Mouse (Mus musculus): ENCODE data around the gene Il27ra. TPM values are rescaled to one million over a fixed set of nuclear protein-coding genes. Genes with fewer than 3 reads are reported as not detected.
"Not testable (repeated sequence)": the region's sequence is repeated elsewhere in the genome, so short reads cannot be mapped to it uniquely, and the experiment has no call there.

Il27ra gene
- polyA plus RNA-seq, 1 experiment from 2014 or later = 0.23 TPM

- peak within 1 kb of the TSS; percentile 98 for H3K4me2 ChIP-seq
- 0 out of 2 replicates have a peak, but pooled peaks have one; percentile 33 for ATAC-seq
Observed at GRCm38 (mm10) chr8:84011705-84012498, 30.5 kb downstream of the Il27ra start, which contains the start of gene 2210011C24Rik. Gene 2210011C24Rik (minus strand): TSS chr8:84012171.

DNA sequence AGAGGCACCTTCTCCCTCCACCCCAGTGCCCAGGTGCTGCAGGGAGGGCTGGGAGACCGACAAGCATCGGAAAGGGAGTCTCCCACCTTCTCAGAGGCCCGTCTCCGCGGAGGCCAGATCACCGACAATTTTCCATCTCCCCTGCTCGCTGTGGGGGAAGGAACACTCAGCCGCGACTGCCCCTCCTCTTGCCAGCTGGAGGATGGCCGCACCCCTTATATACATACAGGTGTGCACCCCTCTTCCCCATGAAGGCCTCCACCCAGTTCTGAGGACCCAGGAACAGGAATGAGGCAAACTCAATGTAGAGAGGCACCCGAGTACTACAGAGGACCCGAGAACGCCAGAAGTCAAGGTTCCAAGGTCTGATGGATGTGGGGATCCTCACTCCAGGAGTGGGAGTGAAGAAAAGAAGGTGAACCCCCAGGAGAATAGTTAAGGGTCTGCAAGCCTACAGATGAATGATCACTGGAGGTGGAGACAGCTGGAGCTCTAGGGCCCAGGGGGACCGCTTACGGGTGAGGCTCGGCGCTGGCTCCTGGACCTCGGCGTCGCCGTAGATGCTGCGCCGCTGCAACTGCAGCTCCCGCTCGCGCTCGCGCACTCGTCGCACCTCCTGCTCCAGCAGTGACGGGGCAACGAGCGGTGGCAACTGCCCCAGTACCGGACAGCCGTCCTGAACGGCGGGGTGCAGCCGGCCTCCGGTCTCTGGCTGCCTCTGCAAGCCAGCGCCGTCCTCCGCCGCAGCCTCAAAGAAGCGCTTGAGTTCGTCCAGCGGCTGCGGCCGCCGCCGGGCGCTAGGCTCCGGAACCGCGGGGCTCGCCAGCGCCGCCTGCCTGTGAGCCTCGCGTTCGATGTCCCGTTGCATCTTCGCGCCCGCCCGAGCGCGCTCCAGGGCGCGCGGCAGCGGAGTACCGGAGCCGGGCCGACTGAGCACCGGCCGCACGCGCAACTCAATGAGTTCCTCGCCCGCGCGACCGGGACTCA is 31.5 kb downstream of the Il27ra start:
- H3K4me3 ChIP-seq = peak overlapping the region; percentile 53
- no peak overlapping the region for H3K27ac ChIP-seq
- H3K4me1 ChIP-seq = peaks cover 26% of the 10 kb centered on the region
- peak; percentile 55 for ATAC-seq
- peaks cover 42% of the 10 kb centered on the region for H3K27me3 ChIP-seq
- H3K9ac ChIP-seq = peak overlapping the region; percentile 64
- H3K9me3 ChIP-seq (replicated peaks) = no peaks in the 10 kb centered on the region
- H3K36me3 ChIP-seq (ENCODE audit: poor library complexity, severe bottlenecking) = no peaks in the 10 kb centered on the region
- H3K4me2 ChIP-seq = peak overlapping the region; percentile 98
- WGBS = 1% methylated on average over 78 of the region's 83 CpGs

More at GRCm38 (mm10) chr8:84011705-84012498, 30.5 kb downstream of the Il27ra start, which contains the start of gene 2210011C24Rik:
- H3K27me3 ChIP-seq = peaks cover 42% of the 10 kb centered on the region
- peaks cover 26% of the 10 kb centered on the region for H3K4me1 ChIP-seq
- no peaks in the 10 kb centered on the region for H3K36me3 ChIP-seq (ENCODE audit: poor library complexity, severe bottlenecking)
- peak within 1 kb of the TSS; percentile 53 for H3K4me3 ChIP-seq
- H3K27ac ChIP-seq = no peak within 1 kb of the TSS
- under 1% methylated on average over 43 of the region's 45 CpGs for WGBS
- H3K9me3 ChIP-seq (replicated peaks) = no peaks in the 10 kb centered on the region
- H3K9ac ChIP-seq = peak within 1 kb of the TSS; percentile 64

- Histone ChIP-seq H3K4me2 (no peak overlapping the region), H3K36me3 (ENCODE audit: poor library complexity, severe bottlenecking) (no peaks in the 10 kb centered on the region), H3K27me3 (peaks cover 42% of the 10 kb centered on the region), H3K4me3 (0 out of 2 replicates have a peak overlapping the region, but pooled peaks have one; percentile 2), H3K9me3 (replicated peaks) (no peaks in the 10 kb centered on the region), H3K9ac (no peak overlapping the region), H3K4me1 (peaks cover 29% of the 10 kb centered on the region), H3K27ac (no peak overlapping the region)
- ATAC-seq = no peak
- 2% methylated on average over 11 of the region's 11 CpGs for WGBS
Observed at GRCm38 (mm10) chr8:84009876-84010275, 32.5 kb downstream of the Il27ra start.

DNA sequence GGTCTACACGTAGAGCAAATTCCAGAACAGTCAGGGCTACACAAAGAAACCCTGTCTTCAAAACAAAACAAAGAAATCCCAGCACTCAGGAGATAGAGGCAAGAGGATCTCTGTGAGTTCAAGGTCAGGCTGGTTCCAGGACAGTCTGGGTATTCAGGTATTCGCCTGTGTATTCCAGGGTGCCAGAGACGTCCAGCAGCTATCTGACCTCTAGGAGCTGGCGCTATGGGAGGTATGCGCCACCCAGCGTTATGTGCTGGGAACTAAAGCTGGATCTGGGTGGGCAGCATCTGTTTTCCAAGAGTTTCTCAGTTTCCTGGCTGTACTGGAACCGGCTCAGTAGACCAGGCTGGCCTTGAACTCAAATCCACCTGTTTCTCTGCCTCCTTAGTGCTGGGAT is 34.0 kb downstream of the Il27ra start:
- H3K36me3 ChIP-seq (ENCODE audit: poor library complexity, severe bottlenecking) = no peaks in the 10 kb centered on the region
- H3K27ac ChIP-seq = no peak overlapping the region
- ATAC-seq = no peak
- peaks cover 38% of the 10 kb centered on the region for H3K4me1 ChIP-seq
- H3K27me3 ChIP-seq = peaks cover 35% of the 10 kb centered on the region
- H3K4me2 ChIP-seq = no peak overlapping the region
- H3K4me3 ChIP-seq = no peak overlapping the region
- no peak overlapping the region for H3K9ac ChIP-seq
- WGBS = 30% methylated on average over 7 of the region's 7 CpGs
- H3K9me3 ChIP-seq (replicated peaks) = no peaks in the 10 kb centered on the region

GRCm38 (mm10) chr8:84005502-84005901 is 36.9 kb downstream of the Il27ra start:
- not testable (repeated sequence) for H3K27ac ChIP-seq; H3K4me2 ChIP-seq; H3K9ac ChIP-seq; H3K9me3 ChIP-seq (replicated peaks); ATAC-seq; H3K4me3 ChIP-seq
- Histone ChIP-seq H3K4me1 (peaks cover 27% of the 10 kb centered on the region), H3K36me3 (ENCODE audit: poor library complexity, severe bottlenecking) (peaks cover 22% of the 10 kb centered on the region), H3K27me3 (peaks cover 30% of the 10 kb centered on the region)
- WGBS = 94% methylated on average over 7 of the region's 7 CpGs

DNA sequence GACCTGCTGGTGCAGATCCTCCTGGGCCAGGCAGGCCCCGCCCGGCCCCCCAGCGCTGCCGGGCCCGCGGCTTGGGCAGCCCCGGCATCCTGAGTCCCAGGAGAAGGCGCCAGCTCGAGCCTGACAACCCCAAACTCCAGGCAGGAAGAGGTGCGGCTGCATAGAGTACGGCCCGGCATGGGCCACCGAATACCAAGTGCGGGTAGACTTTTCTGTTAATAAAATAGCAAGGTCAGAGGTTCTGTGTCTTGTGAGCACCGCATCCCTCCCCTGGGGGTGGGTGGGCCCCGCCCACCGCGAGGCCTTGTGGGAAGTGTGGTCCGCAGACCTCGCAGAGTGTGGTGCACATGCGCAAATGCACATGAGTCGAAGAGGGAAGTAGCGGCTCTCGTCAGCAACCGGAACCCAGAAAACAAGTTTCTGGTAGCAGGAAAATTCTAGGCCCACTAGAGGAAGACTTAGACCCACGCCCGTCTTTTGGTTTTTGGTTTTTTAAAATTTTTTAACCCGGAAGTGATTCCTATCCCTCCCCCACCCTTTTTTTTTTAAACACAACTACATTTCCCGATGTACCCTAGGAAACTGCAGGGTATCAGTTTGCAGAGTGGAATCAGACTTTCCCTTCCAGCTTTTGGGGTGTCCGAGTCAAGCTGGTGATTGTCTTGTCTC is 37.7 kb downstream of the Il27ra start:
- peaks cover 31% of the 10 kb centered on the region for H3K36me3 ChIP-seq (ENCODE audit: poor library complexity, severe bottlenecking)
- peak overlapping the region; percentile 70 for H3K4me2 ChIP-seq
- peaks cover 28% of the 10 kb centered on the region for H3K4me1 ChIP-seq
- H3K9me3 ChIP-seq (replicated peaks) = no peaks in the 10 kb centered on the region
- ATAC-seq = peak; percentile 90
- H3K27me3 ChIP-seq = peaks cover 32% of the 10 kb centered on the region
- WGBS = 1% methylated on average over 30 of the region's 30 CpGs
- H3K9ac ChIP-seq = peak overlapping the region; percentile 70
- H3K4me3 ChIP-seq = peak overlapping the region; percentile 50
- H3K27ac ChIP-seq = peak overlapping the region; percentile 27; the same call in 1 of the 2 replicates

DNA sequence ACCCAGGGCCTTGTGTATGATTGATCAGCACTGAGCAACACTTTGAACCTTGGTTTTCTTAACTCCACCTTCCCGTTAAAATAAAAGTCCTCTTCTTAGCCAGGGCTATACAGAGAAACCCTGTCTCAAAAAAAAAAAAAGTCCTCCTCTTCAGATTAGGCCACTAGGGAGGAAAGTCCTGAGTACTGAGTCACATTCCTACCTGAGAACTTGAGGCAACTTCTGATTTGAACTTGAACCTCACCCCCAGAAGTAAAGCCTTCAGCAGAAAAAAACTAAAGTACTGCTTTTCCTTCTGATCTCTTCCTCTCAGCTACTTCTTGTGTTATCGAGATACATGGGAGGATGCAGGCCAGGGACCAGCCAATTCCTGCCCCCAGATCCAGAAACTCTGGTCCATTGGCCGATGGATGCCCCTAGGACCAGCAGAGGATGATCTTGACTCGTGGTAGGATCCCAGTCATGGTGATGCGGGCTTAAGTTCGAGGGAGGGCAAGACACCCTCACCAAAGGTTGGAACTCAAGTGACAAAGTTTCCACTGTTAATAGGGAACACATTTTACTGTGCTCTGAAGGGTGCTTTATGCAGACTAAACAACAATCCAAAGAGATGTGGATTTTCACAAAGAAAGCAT is 38.7 kb downstream of the Il27ra start:
- Histone ChIP-seq H3K36me3 (ENCODE audit: poor library complexity, severe bottlenecking) (peaks cover 33% of the 10 kb centered on the region), H3K27me3 (peaks cover 32% of the 10 kb centered on the region), H3K27ac (no peak overlapping the region), H3K9me3 (replicated peaks) (no peaks in the 10 kb centered on the region), H3K4me1 (peaks cover 38% of the 10 kb centered on the region), H3K4me3 (peak overlapping the region; percentile 50), H3K4me2 (peak overlapping the region; percentile 70), H3K9ac (0 out of 2 replicates have a peak overlapping the region, but pooled peaks have one; percentile 70)
- ATAC-seq = no peak
- WGBS = 76% methylated on average over 6 of the region's 6 CpGs

DNA sequence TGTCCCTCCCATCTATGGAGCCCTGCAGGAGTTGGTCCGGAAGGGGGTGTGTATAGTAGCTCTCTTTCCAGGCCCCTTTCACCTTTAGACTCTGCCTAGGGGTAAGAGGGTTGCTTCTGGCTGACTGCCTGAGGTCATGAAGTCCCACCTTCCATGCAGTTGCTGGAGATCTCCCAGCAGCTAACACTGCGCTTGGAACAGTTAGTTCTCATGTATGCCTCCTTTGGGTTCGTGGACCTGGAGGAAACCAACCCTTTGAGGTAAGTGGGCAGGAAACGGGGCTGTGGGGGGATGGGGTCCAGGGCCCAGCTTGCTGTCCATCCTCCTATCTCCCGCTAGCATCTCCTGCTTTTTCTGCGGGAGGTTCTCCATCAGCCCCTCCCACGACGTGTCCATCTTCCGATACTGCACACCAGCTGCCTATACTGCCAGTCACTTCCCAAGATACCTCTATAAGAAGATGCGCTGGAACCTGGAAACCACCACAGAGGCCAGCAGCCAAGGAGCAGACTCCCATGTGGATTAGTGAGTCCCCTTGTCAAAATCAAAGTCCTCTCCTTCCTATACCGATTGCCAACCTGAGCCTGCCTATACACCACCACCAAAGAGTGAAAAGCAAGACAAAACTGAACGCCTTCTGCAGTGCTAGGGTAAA is 39.3 kb downstream of the Il27ra start:
- Histone ChIP-seq H3K4me3 (no peak overlapping the region), H3K4me1 (peaks cover 39% of the 10 kb centered on the region), H3K4me2 (0 out of 2 replicates have a peak overlapping the region, but pooled peaks have one; percentile 21), H3K9ac (no peak overlapping the region), H3K27ac (no peak overlapping the region), H3K27me3 (peaks cover 32% of the 10 kb centered on the region), H3K9me3 (replicated peaks) (no peaks in the 10 kb centered on the region), H3K36me3 (ENCODE audit: poor library complexity, severe bottlenecking) (peaks cover 33% of the 10 kb centered on the region)
- 58% methylated on average over 12 of the region's 12 CpGs for WGBS
- no peak for ATAC-seq

DNA sequence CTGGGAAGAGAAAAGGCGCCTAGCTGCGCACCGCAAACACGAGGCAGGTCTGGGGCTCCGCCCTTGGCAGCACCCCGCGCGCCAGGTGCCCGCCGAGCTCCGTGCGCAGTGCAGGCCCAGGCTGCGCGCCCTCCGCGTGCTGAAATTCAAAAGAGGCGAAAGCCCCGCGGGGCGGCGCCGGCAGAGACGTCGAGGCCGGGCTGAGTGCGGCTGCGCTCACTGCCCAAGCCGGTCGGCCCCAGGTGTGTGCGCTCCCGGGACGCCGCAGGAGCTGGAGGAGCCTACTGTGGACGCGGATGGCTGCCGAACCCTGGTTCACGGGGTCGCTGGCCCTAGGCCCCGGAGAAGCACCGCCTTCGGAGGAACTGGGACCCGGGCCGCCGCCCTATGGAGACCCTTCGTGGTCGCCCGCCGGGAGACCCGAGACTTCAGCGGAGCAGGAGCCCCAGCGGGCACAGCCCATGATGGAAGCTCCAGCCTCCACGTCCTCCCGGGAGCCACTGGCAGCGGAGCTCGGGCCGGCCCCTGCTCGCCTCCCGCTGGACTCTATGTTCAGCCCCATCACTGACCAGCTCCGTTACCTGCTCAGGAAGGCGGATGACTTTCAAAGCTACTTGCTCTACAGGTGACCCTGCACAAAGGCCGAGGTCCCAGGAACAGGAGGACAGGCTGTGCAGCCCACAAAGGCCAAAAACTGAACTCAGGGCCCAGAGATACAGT is 40.9 kb downstream of the Il27ra start, which contains the start of gene 1700067K01Rik:
Gene 1700067K01Rik (plus strand): TSS at position 222 of the 720 bp plus-strand sequence.
- no peak for ATAC-seq
- H3K9me3 ChIP-seq (replicated peaks) = no peaks in the 10 kb centered on the region
- peak within 1 kb of the TSS; percentile 43 for H3K4me2 ChIP-seq
- 15% methylated on average over 61 of the region's 61 CpGs for WGBS
- peaks cover 42% of the 10 kb centered on the region for H3K4me1 ChIP-seq
- peak within 1 kb of the TSS; percentile 10; the same call in 1 of the 2 replicates for H3K4me3 ChIP-seq
- H3K27ac ChIP-seq = no peak within 1 kb of the TSS
- peaks cover 33% of the 10 kb centered on the region for H3K36me3 ChIP-seq (ENCODE audit: poor library complexity, severe bottlenecking)
- peaks cover 32% of the 10 kb centered on the region for H3K27me3 ChIP-seq
- peak within 1 kb of the TSS; percentile 43; the same call in 1 of the 2 replicates for H3K9ac ChIP-seq

DNA sequence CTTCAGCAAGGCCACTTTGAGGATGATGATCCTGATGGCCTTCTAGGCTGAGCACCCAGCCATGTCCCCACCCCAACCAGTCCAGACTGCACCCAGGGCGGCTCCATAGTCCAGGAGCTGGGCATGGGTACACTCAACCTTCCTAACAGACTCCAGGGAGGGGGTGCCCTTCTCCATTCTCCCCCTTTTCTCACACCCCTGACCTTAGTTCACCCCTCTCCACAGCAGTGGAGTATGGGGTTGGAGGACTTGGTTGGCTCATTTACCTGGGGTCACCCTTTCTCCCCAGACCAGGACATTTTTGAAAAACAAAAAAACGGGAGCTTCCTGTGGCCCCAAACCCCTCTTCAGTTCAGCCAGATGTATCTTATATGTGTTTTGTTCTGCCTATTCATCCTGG is 42.6 kb downstream of the Il27ra start:
- Histone ChIP-seq H3K4me3 (no peak overlapping the region; the same call in 1 of the 2 replicates), H3K4me2 (no peak overlapping the region), H3K27me3 (peaks cover 32% of the 10 kb centered on the region), H3K4me1 (peaks cover 40% of the 10 kb centered on the region), H3K9me3 (replicated peaks) (no peaks in the 10 kb centered on the region), H3K9ac (peak overlapping the region; percentile 78; the same call in 1 of the 2 replicates), H3K27ac (no peak overlapping the region), H3K36me3 (ENCODE audit: poor library complexity, severe bottlenecking) (peaks cover 35% of the 10 kb centered on the region)
- 86% methylated on average over 2 of the region's 2 CpGs for WGBS
- no peak for ATAC-seq
